Comparison of ENCODE assay signal across 35 mouse cellular contexts in genomic region chr6:97786871-97787270, GRCm38 (mm10).
"Had no signal": no experiment of that assay in that cellular context is flagged by ENCODE, and none has a peak within 500 bp of the region (broad histone marks: within the 10 kb centered on the region; RNA-seq: fewer than 3 reads in every experiment).

No protein-coding gene starts in this region.

- DNase-seq: heart, postnatal 10 days; heart, postnatal 14 days; heart, postnatal 36 days; heart, postnatal 4 days; kidney, adult 11 months; kidney, adult 18-20 months; kidney, adult 2 months; kidney, adult 8-10 months; kidney, adult 9 months; kidney, postnatal 10 days; kidney, postnatal 14 days; kidney, postnatal 25 days; kidney, postnatal 36 days; kidney, postnatal 4 days; layer of hippocampus, adult 9-11 months; layer of hippocampus, postnatal 36 days had no signal

- H3K27ac ChIP-seq: heart, embryonic 10.5 days; heart, embryonic 13.5 days; heart, embryonic 15.5 days; hindbrain, embryonic 10.5 days; hindbrain, embryonic 12.5 days; hindbrain, embryonic 13.5 days; hindbrain, embryonic 14.5 days; hindbrain, embryonic 15.5 days; hindbrain, postnatal 0 days; intestine, embryonic 15.5 days; kidney, embryonic 15.5 days; kidney, postnatal 0 days; layer of hippocampus, adult 2 months had no signal

- H3K4me1 ChIP-seq: heart, embryonic 12.5 days; heart, embryonic 13.5 days; heart, embryonic 15.5 days; hindbrain, embryonic 10.5 days; hindbrain, embryonic 12.5 days; hindbrain, embryonic 13.5 days; hindbrain, embryonic 15.5 days; intestine, embryonic 15.5 days; kidney, embryonic 15.5 days had no signal

- H3K4me3 ChIP-seq: heart, embryonic 10.5 days; heart, embryonic 12.5 days; heart, embryonic 13.5 days; heart, embryonic 15.5 days; hindbrain, embryonic 10.5 days; hindbrain, embryonic 12.5 days; hindbrain, embryonic 13.5 days; hindbrain, embryonic 15.5 days; intestine, embryonic 15.5 days; kidney, embryonic 15.5 days; layer of hippocampus, adult 2 months had no signal

- H3K9me3 ChIP-seq: heart, embryonic 10.5 days; heart, embryonic 12.5 days; heart, embryonic 13.5 days; heart, embryonic 15.5 days; hindbrain, embryonic 10.5 days; hindbrain, embryonic 12.5 days; hindbrain, embryonic 13.5 days; hindbrain, embryonic 15.5 days; intestine, embryonic 15.5 days; kidney, embryonic 15.5 days had no signal

- H3K27me3 ChIP-seq: heart, embryonic 12.5 days; heart, embryonic 13.5 days; heart, embryonic 15.5 days; hindbrain, embryonic 12.5 days; hindbrain, embryonic 13.5 days; intestine, embryonic 15.5 days; kidney, embryonic 15.5 days had no signal

- ATAC-seq: hindbrain, embryonic 16.5 days; hindbrain, postnatal 0 days; inflammation-experienced regulatory T-cells, adult 6 months; intestine, embryonic 15.5 days; intestine, embryonic 16.5 days; intestine, postnatal 0 days had no signal

- H3K9ac ChIP-seq: heart, embryonic 12.5 days; heart, embryonic 13.5 days; heart, embryonic 15.5 days; hindbrain, embryonic 12.5 days; hindbrain, embryonic 13.5 days; hindbrain, embryonic 14.5 days; hindbrain, embryonic 15.5 days; intestine, embryonic 15.5 days; kidney, embryonic 15.5 days had no signal

- H3K36me3 ChIP-seq: heart, embryonic 10.5 days; heart, embryonic 12.5 days; heart, embryonic 13.5 days; heart, embryonic 15.5 days; hindbrain, embryonic 10.5 days; hindbrain, embryonic 12.5 days; hindbrain, embryonic 13.5 days; hindbrain, embryonic 15.5 days; intestine, embryonic 15.5 days; kidney, embryonic 15.5 days had no signal

- H3K4me2 ChIP-seq: heart, embryonic 11.5 days; heart, embryonic 12.5 days; heart, embryonic 13.5 days; heart, embryonic 15.5 days; hindbrain, embryonic 12.5 days; hindbrain, embryonic 13.5 days; hindbrain, embryonic 14.5 days; hindbrain, embryonic 15.5 days; intestine, embryonic 15.5 days; kidney, embryonic 15.5 days had no signal
